Mouse (Mus musculus) heart, postnatal 0 days (tissue): ENCODE results near the gene Abcc3.

ENCODE experiments used
- CTCF ChIP-seq: IDR thresholded peaks from 2 replicates; pipeline ENCODE4 v1.5.1; 2016; ENCODE audit warnings: antibody characterized with exemption, control low read depth, low read depth
- EP300 ChIP-seq: IDR thresholded peaks from 2 replicates; pipeline ENCODE4 v1.6.1; 2016; ENCODE audit warnings: antibody characterized with exemption, low read depth

GRCm38 (mm10) chr11:94423855-94424254 lies 31.1 kb upstream of the Abcc3 start:
- TF ChIP-seq CTCF (no peak), EP300 (no peak)
